21 mouse cellular contexts compared by ENCODE assay signal in genomic region chr2:27829551-27829950, GRCm38 (mm10). TPM values are rescaled to one million over a fixed set of nuclear protein-coding genes. Genes with fewer than 3 reads are reported as not detected.
A peak's percentile ranks its signal among the peaks of the same experiment; 100 is the strongest.
DNase-seq lines count a peak whose midpoint lies in the region; ATAC-seq and TF ChIP-seq lines count a peak whose summit lies in the region.
"Had no signal": no experiment of that assay in that cellular context is flagged by ENCODE, and none has a peak within 500 bp of the region (broad histone marks: within the 10 kb centered on the region; RNA-seq: fewer than 3 reads in every experiment).

No protein-coding gene starts in this region.

- H3K79me2 ChIP-seq in MEL (ENCODE audit: control insufficient read depth, insufficient read depth, low read length, poor library complexity): no peaks in the 10 kb centered on the region

- H3K27me3 ChIP-seq in heart, embryonic 10.5 days (ENCODE audit: insufficient read depth, poor library complexity, severe bottlenecking): no peaks in the 10 kb centered on the region
- H3K27me3 ChIP-seq in MEL (ENCODE audit: control insufficient read depth in 1 of 2, insufficient read depth in 2 of 2, low read length in 2 of 2): peaks cover 3 to 7% of the 10 kb centered on the region in 2 experiments
- no peaks in the 10 kb centered on the region for H3K27me3 ChIP-seq in stomach, postnatal 0 days (ENCODE audit: control insufficient read depth, insufficient read depth, low read length)
- H3K27me3 ChIP-seq: embryonic facial prominence, embryonic 13.5 days; heart, embryonic 15.5 days; liver, embryonic 15.5 days; lung, embryonic 15.5 days; midbrain, embryonic 12.5 days; neural tube, embryonic 13.5 days had no signal

- no peak overlapping the region for H3K9ac ChIP-seq in MEL (ENCODE audit: control insufficient read depth, low read depth, low read length, poor library complexity, severe bottlenecking)
- no peak overlapping the region for H3K9ac ChIP-seq in stomach, postnatal 0 days (ENCODE audit: low read length)
- H3K9ac ChIP-seq: embryonic facial prominence, embryonic 13.5 days; forebrain, postnatal 0 days; heart, embryonic 15.5 days; liver, embryonic 15.5 days; lung, embryonic 15.5 days; midbrain, embryonic 12.5 days; neural tube, embryonic 13.5 days had no signal

- no peak for TF ChIP-seq POLR2A in MEL (IDR thresholded peaks at IDR 0.05; ENCODE audit: control insufficient read depth in 1 of 2, insufficient read depth in 1 of 2, low read depth in 1 of 2, low read length in 2 of 2, poor library complexity in 1 of 2)

- peaks cover 42% of the 10 kb centered on the region for H3K4me1 ChIP-seq in heart, embryonic 10.5 days
- no peaks in the 10 kb centered on the region for H3K4me1 ChIP-seq in MEL (ENCODE audit: control insufficient read depth in 1 of 2, insufficient read depth in 2 of 2, low read length in 2 of 2)
- no peaks in the 10 kb centered on the region for H3K4me1 ChIP-seq in stomach, postnatal 0 days (replicated peaks; ENCODE audit: control insufficient read depth, insufficient read depth)
- H3K4me1 ChIP-seq: liver, embryonic 15.5 days; neural tube, embryonic 13.5 days had no signal

- ATAC-seq in stomach, postnatal 0 days (ENCODE audit: low FRiP score, low TSS enrichment): peak; percentile 53; the same call in 1 of the 2 replicates
- ATAC-seq: forebrain, postnatal 0 days; intestine, postnatal 0 days had no signal

- no peak overlapping the region for H3K4me3 ChIP-seq in heart, embryonic 10.5 days
- no peak overlapping the region for H3K4me3 ChIP-seq in MEL (ENCODE audit: control insufficient read depth in 1 of 2, insufficient read depth in 1 of 2, low read depth in 2 of 2, low read length in 2 of 2)
- H3K4me3 ChIP-seq in stomach, postnatal 0 days (ENCODE audit: low read depth, low read length): no peak overlapping the region
- H3K4me3 ChIP-seq: embryonic facial prominence, embryonic 13.5 days; erythroblast, embryonic 14.5 days; heart, embryonic 15.5 days; liver, embryonic 15.5 days; lung, embryonic 15.5 days; midbrain, embryonic 12.5 days; neural tube, embryonic 13.5 days had no signal

- no peak for TF ChIP-seq EP300 in MEL (IDR thresholded peaks at IDR 0.05; ENCODE audit: low read depth in 1 of 2, low read length in 2 of 2)
- TF ChIP-seq EP300 in stomach, postnatal 0 days (optimal IDR thresholded peaks at IDR 0.05): no peak

- H3K4me2 ChIP-seq in stomach, postnatal 0 days (replicated peaks; ENCODE audit: low read depth): no peak overlapping the region
- H3K4me2 ChIP-seq: embryonic facial prominence, embryonic 13.5 days; heart, embryonic 15.5 days; liver, embryonic 15.5 days; lung, embryonic 15.5 days; midbrain, embryonic 12.5 days; neural tube, embryonic 13.5 days had no signal

- H3K27ac ChIP-seq in heart, embryonic 10.5 days: 0 out of 2 replicates have a peak overlapping the region, but pooled peaks have one; percentile 11
- H3K27ac ChIP-seq in MEL (ENCODE audit: control insufficient read depth, low read depth, low read length): no peak overlapping the region
- no peak overlapping the region for H3K27ac ChIP-seq in stomach, postnatal 0 days (replicated peaks)
- H3K27ac ChIP-seq: embryonic facial prominence, embryonic 13.5 days; heart, embryonic 15.5 days; liver, embryonic 15.5 days; lung, embryonic 15.5 days; midbrain, embryonic 12.5 days; neural tube, embryonic 13.5 days had no signal

- no peaks in the 10 kb centered on the region for H3K36me3 ChIP-seq in heart, embryonic 10.5 days
- H3K36me3 ChIP-seq in MEL (ENCODE audit: control insufficient read depth in 1 of 2, insufficient read depth in 2 of 2, low read length in 2 of 2): no peaks in the 10 kb centered on the region
- H3K36me3 ChIP-seq in stomach, postnatal 0 days (ENCODE audit: control insufficient read depth, insufficient read depth, low read length): no peaks in the 10 kb centered on the region
- H3K36me3 ChIP-seq: embryonic facial prominence, embryonic 13.5 days; heart, embryonic 15.5 days; liver, embryonic 15.5 days; lung, embryonic 15.5 days; midbrain, embryonic 12.5 days; neural tube, embryonic 13.5 days had no signal

- DNase-seq in heart, embryonic 10.5 days (ENCODE audit: low spot score): no peak
- no peak for DNase-seq in heart, adult 8-10 months (ENCODE audit: low spot score)
- DNase-seq in MEL (ENCODE audit: low read depth, low spot score): peak; percentile 8
- peak; percentile 78 to 80 for DNase-seq in cerebellum, postnatal 10 days
- DNase-seq in stomach, postnatal 0 days (ENCODE audit: low spot score): no peak
- DNase-seq in adrenal gland, adult (ENCODE audit: inconsistent age in 2 of 2, low spot score in 1 of 2): no peak
- DNase-seq: adrenal gland, postnatal 14 days; embryo, embryonic 11 days; forebrain, postnatal 0 days; kidney, adult 9 months; kidney, postnatal 10 days; layer of hippocampus, postnatal 36 days; right cerebral cortex, postnatal 4 days had no signal

- 50% methylated on average over 5 of the region's 5 CpGs for WGBS in heart, embryonic 10.5 days
- 56% methylated on average over 5 of the region's 5 CpGs for WGBS in stomach, postnatal 0 days

- no peak for TF ChIP-seq CTCF in MEL (IDR thresholded peaks at IDR 0.05 in 2 of 3, conservative IDR thresholded peaks at IDR 0.05 in 1 of 3; ENCODE audit: control insufficient read depth in 1 of 3, insufficient read depth in 1 of 3, low read depth in 2 of 3, low read length in 3 of 3, poor library complexity in 1 of 3, severe bottlenecking in 1 of 3)
- no peak for TF ChIP-seq CTCF in stomach, postnatal 0 days (IDR thresholded peaks at IDR 0.05; ENCODE audit: low read depth)

- no peaks in the 10 kb centered on the region for H3K9me3 ChIP-seq in heart, embryonic 10.5 days
- no peaks in the 10 kb centered on the region for H3K9me3 ChIP-seq in MEL (replicated peaks; ENCODE audit: insufficient read depth, low read length)
- H3K9me3 ChIP-seq in stomach, postnatal 0 days (ENCODE audit: control insufficient read depth, low read length): no peaks in the 10 kb centered on the region
- H3K9me3 ChIP-seq: embryonic facial prominence, embryonic 13.5 days; heart, embryonic 15.5 days; liver, embryonic 15.5 days; lung, embryonic 15.5 days; midbrain, embryonic 12.5 days; neural tube, embryonic 13.5 days had no signal

- no peak for TF ChIP-seq RAD21 in MEL (IDR thresholded peaks at IDR 0.05; ENCODE audit: low read depth, low read length)

TF ChIP-seq in MEL, 35 proteins besides CTCF, POLR2A, EP300 and RAD21:
- TF ChIP-seq POLR2AphosphoS5 (IDR thresholded peaks at IDR 0.05; ENCODE audit: borderline replicate concordance, low read depth, low read length) (no peak), MEF2A (IDR thresholded peaks at IDR 0.05; ENCODE audit: extremely low read depth, insufficient replicate concordance, low read depth, low read length, poor library complexity, severe bottlenecking) (no peak), MAZ (IDR thresholded peaks at IDR 0.05; ENCODE audit: low read depth, low read length) (no peak), TAL1 (IDR thresholded peaks at IDR 0.05; ENCODE audit: low read length) (no peak), UBTF (IDR thresholded peaks at IDR 0.05; ENCODE audit: borderline replicate concordance, insufficient read depth, low read depth, low read length) (no peak), USF1 (IDR thresholded peaks at IDR 0.05; ENCODE audit: low read depth, low read length) (no peak), TCF12 (IDR thresholded peaks at IDR 0.05; ENCODE audit: low read depth, low read length) (no peak), CHD1 (IDR thresholded peaks at IDR 0.05; ENCODE audit: low read depth, low read length) (no peak), NELFE (IDR thresholded peaks at IDR 0.05; ENCODE audit: low read depth, low read length) (no peak), ZC3H11A (IDR thresholded peaks at IDR 0.05; ENCODE audit: low read depth, low read length) (no peak), CHD2 (IDR thresholded peaks at IDR 0.05; ENCODE audit: low read length) (no peak), SIN3A (IDR thresholded peaks at IDR 0.05; ENCODE audit: low read length) (no peak), MAX (IDR thresholded peaks at IDR 0.05; ENCODE audit: low read length) (no peak), MYB (IDR thresholded peaks at IDR 0.05; ENCODE audit: low read depth, low read length) (no peak)

RNA-seq across cellular contexts. Expression of gene Col5a1, which starts 56.7 kb away (rescaled TPM):
- polyA plus RNA-seq in heart, embryonic 10.5 days (2016; fragmentation: Nextera tagmentation; extraction: Ambion mirVana): 31.3 and 37.4 TPM in 2 replicates
- 10 to 100 TPM; 10.8 to 17.6 (median 15.1) TPM for total RNA-seq in heart, adult 8-10 months (2022)
- total RNA-seq in MEL (2012; rRNA removed): 30.3 and 31.1 TPM in 2 replicates
- 10 to 100 TPM in 1 of 2 experiments, not detected in 1; 75.5 TPM for polyA plus RNA-seq in MEL (2012; ENCODE audit: insufficient read depth in 1 of 2, insufficient read length in 2 of 2, low read depth in 1 of 2, low replicate concordance in 2 of 2, missing spikeins in 1 of 2)
- polyA plus RNA-seq in stomach, postnatal 0 days (2015; fragmentation: Nextera tagmentation; extraction: Ambion mirVana): 68.7 and 69.2 TPM in 2 replicates

Comparison
In these comparisons a context has a peak if more than half of its experiments do, and no peak if none do; other contexts are left out.
1. DNase-seq: peak in MEL (single experiment) and cerebellum, postnatal 10 days (2 of 2); none in heart, embryonic 10.5 days (single experiment), heart, adult 8-10 months (single experiment), stomach, postnatal 0 days (single experiment) and adrenal gland, adult (0 of 2).